Mouse (Mus musculus): ENCODE results near the gene Trim44.

DNA sequence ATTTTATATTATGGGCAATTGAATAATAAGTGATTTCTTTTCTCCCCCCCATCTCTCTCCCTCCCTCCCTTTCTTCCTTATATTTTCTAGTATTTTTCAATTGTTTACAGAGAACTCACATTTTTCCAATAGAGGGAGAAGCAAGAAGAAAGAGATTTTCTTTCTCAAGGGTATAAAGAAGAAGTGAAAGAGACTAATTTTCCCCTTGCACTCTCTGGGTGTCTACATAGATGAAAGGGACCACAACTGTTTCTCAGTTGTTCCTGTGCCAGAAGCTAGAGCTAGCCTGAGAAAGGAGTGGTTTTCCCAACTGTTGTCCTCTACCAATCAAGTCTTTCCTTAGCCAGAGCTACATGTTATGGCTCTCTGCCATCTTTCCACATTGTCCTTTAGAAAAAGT, 34.9 kb downstream of the Trim44 start:
- TF ChIP-seq CTCF (IDR thresholded peaks at IDR 0.05; ENCODE audit: borderline replicate concordance, control insufficient read depth, extremely low read depth, insufficient read depth, low read length, poor library complexity), result no peak
- TF ChIP-seq POLR2A (IDR thresholded peaks at IDR 0.05; ENCODE audit: control insufficient read depth, extremely low read depth, insufficient read depth, low read length, poor library complexity), result no peak
